Mouse (Mus musculus) MEL (cell line): ENCODE results near the gene Fer. TPM values are rescaled to one million over a fixed set of nuclear protein-coding genes. Genes with fewer than 3 reads are reported as not detected.
A peak's percentile ranks its signal among the peaks of the same experiment; 100 is the strongest.

Experiments
- DNase-seq: peaks from one replicate; pipeline ENCODE4 v3.0.0; 2011; ENCODE audit warnings: low read depth, low spot score
- H3K27ac ChIP-seq: 2 replicates; pipeline ENCODE4 v1.5.1; 2012; ENCODE audit warnings: low read depth, mild to moderate bottlenecking, control low read depth, low read length, moderate library complexity; ENCODE audit not compliant: control insufficient read depth
- H3K27me3 ChIP-seq, 2 experiments: fragments of 150-350 bp in 1 of 2; sonication (generic) in 1 of 2; 2 replicates each; pipeline ENCODE4 v1.6.1; 2012; ENCODE audit warnings: low read length in 2 of 2, mild to moderate bottlenecking in 2 of 2, improper control_type of control experiment in 1 of 2, moderate library complexity in 1 of 2; ENCODE audit not compliant: insufficient read depth in 2 of 2, control insufficient read depth in 1 of 2
- H3K36me3 ChIP-seq, 2 experiments: 2 replicates each; pipeline ENCODE4 v1.6.1; 2012 to 2014; ENCODE audit warnings: low read length in 2 of 2, improper control_type of control experiment in 1 of 2, inconsistent platforms in 1 of 2, mild to moderate bottlenecking in 1 of 2; ENCODE audit not compliant: insufficient read depth in 2 of 2, control insufficient read depth in 1 of 2
- H3K4me1 ChIP-seq, 2 experiments: fragments of 150-350 bp in 1 of 2; sonication (generic) in 1 of 2; 2 replicates each; pipeline ENCODE4 v1.6.1; 2012; ENCODE audit warnings: low read length in 2 of 2, improper control_type of control experiment in 1 of 2, mild to moderate bottlenecking in 1 of 2; ENCODE audit not compliant: insufficient read depth in 2 of 2, control insufficient read depth in 1 of 2
- H3K4me3 ChIP-seq, 2 experiments: fragments of 150-350 bp in 1 of 2; sonication (generic) in 1 of 2; 2 replicates each; pipeline ENCODE4 v1.5.1; 2012; ENCODE audit warnings: low read depth in 2 of 2, low read length in 2 of 2, mild to moderate bottlenecking in 2 of 2, moderate library complexity in 2 of 2, control low read depth in 1 of 2, improper control_type of control experiment in 1 of 2; ENCODE audit not compliant: control insufficient read depth in 1 of 2, insufficient read depth in 1 of 2
- H3K79me2 ChIP-seq: 2 replicates; pipeline ENCODE4 v1.6.1; 2012; ENCODE audit warnings: mild to moderate bottlenecking, low read length, moderate library complexity; ENCODE audit not compliant: control insufficient read depth, poor library complexity, insufficient read depth
- H3K9ac ChIP-seq: 2 replicates; pipeline ENCODE4 v1.6.1; 2012; ENCODE audit warnings: low read depth, mild to moderate bottlenecking, control low read depth, low read length, moderate library complexity; ENCODE audit not compliant: control insufficient read depth, poor library complexity, severe bottlenecking
- H3K9me3 ChIP-seq: fragments of 150-350 bp; sonication (generic); replicated peaks from 2 replicates; pipeline ENCODE4 v1.6.1; 2012; ENCODE audit warnings: mild to moderate bottlenecking, low read length, improper control_type of control experiment, moderate library complexity; ENCODE audit not compliant: insufficient read depth
- BHLHE40 ChIP-seq: IDR thresholded peaks from 2 replicates; pipeline ENCODE4 v1.6.1; 2012; ENCODE audit warnings: low read depth, mild to moderate bottlenecking, inconsistent platforms, low read length, improper control_type of control experiment, borderline replicate concordance
- CHD1 ChIP-seq: IDR thresholded peaks from 2 replicates; pipeline ENCODE4 v1.6.1; 2012; ENCODE audit warnings: low read depth, mild to moderate bottlenecking, inconsistent platforms, low read length, improper control_type of control experiment
- CHD2 ChIP-seq: IDR thresholded peaks from 2 replicates; pipeline ENCODE4 v1.6.1; 2011; ENCODE audit warnings: low read length, improper control_type of control experiment
- E2F4 ChIP-seq: IDR thresholded peaks from 2 replicates; pipeline ENCODE4 v1.6.1; 2011; ENCODE audit warnings: low read depth, low read length, improper control_type of control experiment, borderline replicate concordance
- ELF1 ChIP-seq: IDR thresholded peaks from 2 replicates; pipeline ENCODE4 v1.6.1; 2014; ENCODE audit warnings: low read depth, mild to moderate bottlenecking, inconsistent platforms, low read length, improper control_type of control experiment, moderate library complexity
- EP300 ChIP-seq, 2 experiments: IDR thresholded peaks; 2 replicates each; pipeline ENCODE4 v1.6.1; 2011; ENCODE audit warnings: improper control_type of control experiment in 2 of 2, low read length in 2 of 2, low read depth in 1 of 2, mild to moderate bottlenecking in 1 of 2
- GATA1 ChIP-seq: IDR thresholded peaks from 2 replicates; pipeline ENCODE4 v1.6.1; 2011; ENCODE audit warnings: low read depth, low read length, improper control_type of control experiment
- JUND ChIP-seq: IDR thresholded peaks from 2 replicates; pipeline ENCODE4 v1.6.1; 2011; ENCODE audit warnings: low read depth, mild to moderate bottlenecking, improper control_type of control experiment, low read length
- KAT2A ChIP-seq: conservative IDR thresholded peaks from 2 replicates; pipeline ENCODE4 v1.6.1; 2012; ENCODE audit warnings: low read depth, low read length, improper control_type of control experiment, inconsistent platforms
- MAX ChIP-seq: IDR thresholded peaks from 2 replicates; pipeline ENCODE4 v1.6.1; 2011; ENCODE audit warnings: low read length, improper control_type of control experiment
- MEF2A ChIP-seq: IDR thresholded peaks from 2 replicates; pipeline ENCODE4 v1.6.1; 2014; ENCODE audit warnings: low read depth, mild to moderate bottlenecking, inconsistent platforms, low read length, improper control_type of control experiment; ENCODE audit not compliant: poor library complexity, insufficient replicate concordance, severe bottlenecking; ENCODE audit errors: extremely low read depth
- MXI1 ChIP-seq: IDR thresholded peaks from 2 replicates; pipeline ENCODE4 v1.6.1; 2011; ENCODE audit warnings: mild to moderate bottlenecking, low read depth, low read length, improper control_type of control experiment
- MYC ChIP-seq: IDR thresholded peaks from 2 replicates; pipeline ENCODE4 v1.6.1; 2011; ENCODE audit warnings: low read depth, mild to moderate bottlenecking, low read length, improper control_type of control experiment, moderate library complexity
- POLR2AphosphoS2 ChIP-seq: IDR thresholded peaks from 2 replicates; pipeline ENCODE4 v1.6.1; 2011; ENCODE audit warnings: low read length, improper control_type of control experiment
- POLR2AphosphoS5 ChIP-seq: IDR thresholded peaks from 2 replicates; pipeline ENCODE4 v1.6.1; 2012; ENCODE audit warnings: low read depth, borderline replicate concordance, mild to moderate bottlenecking, inconsistent platforms, low read length, moderate library complexity, mixed read lengths
- SMC3 ChIP-seq: IDR thresholded peaks from 2 replicates; pipeline ENCODE4 v1.6.1; 2011; ENCODE audit warnings: low read depth, low read length, improper control_type of control experiment
- TCF12 ChIP-seq: IDR thresholded peaks from 2 replicates; pipeline ENCODE4 v1.6.1; 2014; ENCODE audit warnings: low read depth, mild to moderate bottlenecking, inconsistent platforms, low read length, improper control_type of control experiment, moderate library complexity
- UBTF ChIP-seq: IDR thresholded peaks from 2 replicates; pipeline ENCODE4 v1.6.1; 2012; ENCODE audit warnings: low read depth, mild to moderate bottlenecking, inconsistent platforms, low read length, improper control_type of control experiment, moderate library complexity, borderline replicate concordance; ENCODE audit not compliant: insufficient read depth
- USF1 ChIP-seq: IDR thresholded peaks from 2 replicates; pipeline ENCODE4 v1.6.1; 2014; ENCODE audit warnings: low read depth, mild to moderate bottlenecking, inconsistent platforms, low read length, improper control_type of control experiment, moderate library complexity
- ZKSCAN1 ChIP-seq: IDR thresholded peaks from 2 replicates; pipeline ENCODE4 v1.6.1; 2012; ENCODE audit warnings: low read depth, mild to moderate bottlenecking, inconsistent platforms, low read length, improper control_type of control experiment, moderate library complexity
- ZMIZ1 ChIP-seq: IDR thresholded peaks from 2 replicates; pipeline ENCODE4 v1.6.1; 2012; ENCODE audit warnings: low read depth, mild to moderate bottlenecking, inconsistent platforms, low read length, improper control_type of control experiment, moderate library complexity
- polyA plus RNA-seq, 2 experiments: library from polyadenylated mRNA; stranded (reverse) in 1 of 2; unstranded in 1 of 2; fragments of >175 nt in 1 of 2; fragments of >200 nt in 1 of 2; gene quantifications; 2 replicates each; pipeline versions ENCODE4 v1.2.1 to v1.2.4; 2012; ENCODE audit warnings: low replicate concordance in 2 of 2, low read depth in 1 of 2; ENCODE audit not compliant: insufficient read length in 2 of 2, insufficient read depth in 1 of 2, missing spikeins in 1 of 2
- total RNA-seq: library from RNA; depleted of rRNA; stranded (reverse); fragments of 300-350 nt; gene quantifications from 2 replicates; pipeline ENCODE4 v1.2.3, GENCODE M21; 2012

Gene Fer
- total and polyA plus RNA-seq, 3 experiments, result 8.5 to 11.2 TPM; not detected in 1

- TF ChIP-seq GATA1 (no peak), MXI1 (peak; percentile 72), ZKSCAN1 (no peak), MYC (no peak), MEF2A (no peak), SMC3 (no peak), MAX (peak; percentile 88), JUND (no peak), POLR2AphosphoS2 (peak; percentile 67; the same call in 1 of the 2 replicates), BHLHE40 (peak; percentile 45; the same call in 1 of the 2 replicates)
Measured at GRCm38 (mm10) chr17:63863647-63864149, 836 bp downstream of the Fer start, which contains the start of gene A930002H24Rik (continued).

DNA sequence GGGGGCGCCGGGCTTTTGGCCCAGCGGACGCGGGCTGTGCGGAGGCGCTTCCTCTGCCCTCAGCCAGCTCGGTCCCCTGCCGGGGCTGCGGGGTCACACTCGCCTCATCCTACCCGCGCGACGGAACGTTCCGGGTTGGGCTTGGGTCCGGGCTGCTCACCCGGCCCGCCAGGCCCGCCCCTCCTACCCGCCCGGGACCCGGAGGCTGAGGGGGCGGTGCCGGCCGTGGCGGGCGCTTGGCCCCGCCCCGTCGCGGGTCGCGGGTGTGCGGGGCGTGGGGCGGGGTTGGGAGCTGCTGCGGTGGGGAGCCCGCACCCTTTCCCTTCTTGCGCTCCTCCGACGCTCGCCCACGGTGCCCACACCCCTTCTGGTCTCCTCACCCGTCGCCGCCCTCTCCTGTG is 1.3 kb downstream of the Fer start:
- Histone ChIP-seq H3K27ac (peak overlapping the region; percentile 36), H3K4me1 (peaks cover 2 to 11% of the 10 kb centered on the region in 2 experiments; a peak in 2 of 4 replicates), H3K27me3 (no peaks in the 10 kb centered on the region), H3K9me3 (no peaks in the 10 kb centered on the region), H3K36me3 (peaks cover 0 to 10% of the 10 kb centered on the region in 2 experiments; a peak in 2 of 4 replicates), H3K79me2 (peaks cover 7% of the 10 kb centered on the region; the same call in 1 of the 2 replicates), H3K4me3 (peak overlapping the region; percentile 97 to 99), H3K9ac (peak overlapping the region; percentile 93)
- 0 out of 2 replicates have a peak, but pooled peaks have one; percentile 3 for TF ChIP-seq ELF1
- TF ChIP-seq USF1, result no peak
- no peak for DNase-seq

- Histone ChIP-seq H3K27me3 (no peaks in the 10 kb centered on the region), H3K27ac (no peak overlapping the region), H3K4me3 (no peak overlapping the region), H3K79me2 (no peaks in the 10 kb centered on the region; the same call in 1 of the 2 replicates), H3K9ac (no peak overlapping the region), H3K4me1 (no peaks in the 10 kb centered on the region), H3K9me3 (no peaks in the 10 kb centered on the region), H3K36me3 (no peaks in the 10 kb centered on the region)
- no peak for TF ChIP-seq KAT2A
- no peak for TF ChIP-seq GATA1
- TF ChIP-seq E2F4, result no peak
- TF ChIP-seq TCF12, result no peak
- no peak for TF ChIP-seq EP300 (IDR thresholded peaks at IDR 0.05; ENCODE audit: low read depth in 1 of 2, low read length in 2 of 2)
- no peak for TF ChIP-seq USF1
- no peak for TF ChIP-seq POLR2AphosphoS5
- TF ChIP-seq UBTF, result no peak
- no peak for TF ChIP-seq CHD1
- TF ChIP-seq BHLHE40, result no peak
- TF ChIP-seq ZMIZ1, result no peak
- TF ChIP-seq JUND, result no peak
- no peak for TF ChIP-seq CHD2
- no peak for TF ChIP-seq POLR2AphosphoS2
- DNase-seq, result no peak
Measured at GRCm38 (mm10) chr17:63871773-63872172, 8.9 kb downstream of the Fer start.
